Mouse (Mus musculus) urinary bladder, adult 2 months (tissue): ENCODE measurements at regions not wholly inside any gene's neighbourhood (a gene's known extent, or its start where the extent isn't known, plus 50 kb on each side); places are given as distances from the start of the nearest gene placed in this dataset.

Source experiments
- DNase-seq: peaks from one replicate; pipeline ENCODE4 v3.0.0; 2022; ENCODE audit warnings: low spot score

DNA sequence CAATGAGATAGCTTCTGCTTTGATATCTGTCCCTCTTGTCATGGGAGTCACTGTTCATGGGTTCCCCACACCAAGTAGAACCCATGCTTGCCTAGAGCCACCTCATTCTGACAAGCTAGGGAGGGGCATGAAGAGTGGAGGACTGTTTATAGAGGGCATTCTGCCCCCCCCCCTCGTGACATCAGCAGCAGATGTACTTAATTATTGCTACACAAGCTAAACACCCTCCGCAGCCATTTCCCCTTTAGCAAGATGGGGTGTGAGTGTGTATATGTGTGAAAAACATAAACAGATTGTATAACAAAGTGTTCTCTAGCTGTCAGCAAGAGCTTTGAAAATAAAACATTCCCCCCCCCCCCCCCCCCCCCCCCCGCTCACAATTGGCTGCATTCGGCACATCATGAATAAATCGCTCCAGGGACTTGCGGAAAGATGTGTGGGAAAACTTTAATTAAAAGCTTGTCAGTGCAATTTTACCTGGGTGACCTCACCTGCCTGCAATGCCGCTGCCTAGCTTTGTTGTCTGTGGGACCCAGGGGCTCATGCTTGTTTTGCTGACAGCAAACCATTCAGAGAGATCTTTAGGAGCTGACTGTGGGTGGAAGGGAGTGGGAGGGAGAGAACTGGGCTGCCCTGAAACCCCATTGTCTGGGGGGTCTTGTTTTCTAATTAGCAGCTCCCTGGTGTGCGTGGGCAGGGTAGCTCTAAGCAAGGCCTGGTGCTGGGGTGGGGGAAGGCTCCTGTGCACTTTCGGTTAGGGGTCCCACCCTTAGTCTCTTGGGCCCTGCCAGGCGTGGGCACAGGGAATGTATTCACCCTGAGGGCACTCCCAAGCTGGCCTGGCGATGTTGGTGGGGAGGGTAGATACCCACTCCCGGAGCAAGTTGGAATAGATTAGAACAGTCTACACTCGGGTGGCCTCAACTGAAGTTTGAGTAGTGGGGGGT, 63.4 kb downstream of the Irx2 start:
- no peak for DNase-seq

DNA sequence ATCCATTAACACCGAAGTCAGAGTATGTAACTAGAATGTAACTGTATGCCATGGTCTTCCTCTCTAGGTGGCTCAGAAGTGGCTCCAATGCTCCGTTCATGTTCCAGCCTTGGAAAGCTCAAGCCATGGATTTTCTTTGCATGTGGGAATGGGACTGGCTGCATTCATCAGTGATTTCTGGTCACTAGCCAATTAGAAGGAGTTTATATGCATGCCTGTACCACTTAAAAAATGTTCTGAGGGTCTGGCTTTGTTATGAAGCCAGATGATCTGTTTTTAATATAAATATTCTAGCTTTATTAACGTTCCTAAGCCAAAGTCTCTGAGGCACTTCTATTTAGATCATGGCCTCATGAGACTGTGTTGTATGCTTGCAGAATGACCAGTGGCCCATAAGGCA, 78.8 kb downstream of the Irx2 start:
- no peak for DNase-seq

- no peak for DNase-seq
Measured at GRCm38 (mm10) chr13:72708728-72709127, 80.1 kb downstream of the Irx2 start.

- no peak for DNase-seq
Measured at GRCm38 (mm10) chr13:72710051-72710450, 81.4 kb downstream of the Irx2 start.

DNA sequence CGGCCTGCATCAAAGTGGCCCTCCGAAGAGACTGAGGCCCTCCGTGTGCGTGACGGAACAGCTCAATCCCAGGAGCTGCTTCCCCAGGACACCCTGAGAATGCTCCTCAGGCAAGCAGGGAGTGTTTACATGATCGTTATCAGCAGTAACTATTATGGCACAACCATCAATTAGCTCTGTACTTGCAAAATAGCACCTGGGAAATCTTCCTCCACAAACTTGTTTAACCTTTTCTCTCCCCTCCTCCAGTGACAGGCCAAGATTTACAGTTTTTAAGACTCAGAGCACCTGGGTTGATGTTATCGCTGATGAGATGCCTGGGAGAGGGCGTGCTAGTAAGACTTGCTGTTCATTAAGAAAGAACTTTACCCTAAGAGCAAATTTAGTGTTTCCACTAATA, 82.5 kb downstream of the Irx2 start:
- no peak for DNase-seq

GRCm38 (mm10) chr13:72711842-72712330, 83.3 kb downstream of the Irx2 start:
- DNase-seq: no peak

DNA sequence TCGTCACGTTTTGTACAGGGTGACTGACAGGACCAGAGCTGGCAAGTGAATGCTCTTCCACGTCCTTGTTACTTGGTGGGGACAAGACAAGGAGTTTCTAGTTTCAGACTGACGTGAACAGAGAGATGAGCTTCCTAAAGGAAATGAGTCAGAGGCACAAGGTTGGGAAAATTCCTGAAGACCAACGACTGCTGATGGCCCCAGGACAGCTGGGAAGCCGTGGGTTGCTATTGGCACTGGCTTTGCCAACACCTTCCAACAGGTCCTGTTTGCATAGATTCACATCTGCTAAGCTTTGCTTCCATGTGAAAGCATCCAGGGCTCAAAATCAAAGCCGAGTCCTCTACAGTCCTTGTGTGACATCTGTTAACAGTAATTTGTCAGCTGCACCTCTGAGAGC, 86.2 kb downstream of the Irx2 start:
- DNase-seq: no peak

DNA sequence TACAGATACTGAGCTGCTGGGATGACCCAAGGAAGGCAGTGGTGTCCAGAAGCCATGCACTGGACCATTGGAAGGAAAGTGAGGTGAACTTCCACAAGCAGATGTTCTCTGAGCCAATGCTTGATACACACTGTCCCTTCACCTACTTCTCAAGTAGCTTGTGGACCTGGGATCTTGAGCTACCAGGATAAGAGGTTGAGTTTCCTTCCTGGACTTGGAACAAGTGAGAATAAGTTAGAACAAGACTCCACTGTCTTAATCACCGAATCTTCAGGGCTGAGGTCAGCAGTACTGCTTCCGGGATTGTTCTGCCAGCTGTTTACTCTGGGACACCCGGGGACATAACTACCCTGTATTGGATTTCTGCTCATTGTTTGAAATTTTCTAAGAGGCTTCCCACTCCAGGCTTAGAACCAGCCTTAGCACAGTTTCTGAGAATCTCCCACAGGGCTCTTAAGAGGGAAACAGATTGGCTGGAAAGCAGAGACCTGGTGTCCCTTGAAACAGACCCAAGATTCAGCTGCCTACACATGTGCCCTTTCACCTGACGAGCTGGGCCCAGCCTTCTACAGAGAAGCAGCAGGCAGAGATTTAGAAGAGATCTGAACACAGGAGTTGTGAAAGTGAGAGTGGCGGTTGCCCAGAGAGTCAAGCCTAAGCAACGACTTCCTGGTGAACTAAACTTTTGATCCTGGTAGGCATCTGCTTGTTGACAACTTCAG, 87.5 kb downstream of the Irx2 start:
- no peak for DNase-seq

- no peak for DNase-seq
Measured at GRCm38 (mm10) chr13:72727126-72727525, 98.5 kb downstream of the Irx2 start.

- no peak for DNase-seq
Measured at GRCm38 (mm10) chr13:72735916-72736315, 107.3 kb downstream of the Irx2 start.

DNA sequence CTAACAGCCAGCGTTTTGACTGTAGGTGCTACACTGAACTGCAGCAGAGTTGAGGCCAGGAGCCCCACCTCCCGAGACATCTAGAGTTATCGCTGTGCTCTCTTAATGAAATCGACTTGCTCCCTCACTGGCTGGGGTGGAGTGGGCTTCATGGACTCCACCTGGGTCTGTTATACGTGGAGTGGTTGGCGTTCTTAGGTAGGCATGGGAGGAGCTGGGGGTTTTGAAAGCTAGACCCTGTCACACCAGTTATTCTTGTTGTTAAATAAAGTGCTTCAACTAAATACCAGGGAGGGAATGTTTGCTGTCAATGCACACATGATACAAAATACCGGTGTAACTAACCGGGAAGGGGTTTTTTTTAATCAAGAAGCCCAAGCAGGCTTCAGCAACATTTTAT, 108.4 kb downstream of the Irx2 start:
- DNase-seq: no peak

GRCm38 (mm10) chr13:72747187-72747586, 118.6 kb downstream of the Irx2 start:
- no peak for DNase-seq

- no peak for DNase-seq
Measured at GRCm38 (mm10) chr13:72755036-72755435, 126.4 kb downstream of the Irx2 start.

- DNase-seq: no peak
Measured at GRCm38 (mm10) chr13:72762481-72762880, 133.9 kb downstream of the Irx2 start.

- no peak for DNase-seq
Measured at GRCm38 (mm10) chr13:72763337-72763736, 134.7 kb downstream of the Irx2 start.

DNA sequence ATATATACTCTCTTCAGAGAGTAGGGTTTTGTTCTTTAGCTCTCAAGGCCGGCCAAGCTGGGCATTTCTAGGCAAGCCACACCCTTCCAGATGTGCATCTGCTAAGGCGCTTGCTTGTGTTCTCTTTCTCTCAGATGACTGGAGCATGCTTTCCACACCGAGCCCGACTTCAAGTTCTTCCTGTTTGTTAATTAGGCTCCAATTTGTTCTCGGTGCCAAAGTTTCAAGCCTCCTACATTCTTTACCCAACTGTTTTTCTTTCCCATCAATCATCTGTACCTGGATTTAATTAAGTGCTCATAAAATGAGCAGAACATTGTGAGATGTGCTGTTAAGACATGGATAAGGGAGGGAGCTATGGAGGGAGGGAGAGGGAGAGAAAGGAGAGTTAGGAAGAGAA, 138.7 kb downstream of the Irx2 start:
- DNase-seq: no peak

GRCm38 (mm10) chr13:72769007-72769595, 140.5 kb downstream of the Irx2 start:
- DNase-seq: no peak

DNA sequence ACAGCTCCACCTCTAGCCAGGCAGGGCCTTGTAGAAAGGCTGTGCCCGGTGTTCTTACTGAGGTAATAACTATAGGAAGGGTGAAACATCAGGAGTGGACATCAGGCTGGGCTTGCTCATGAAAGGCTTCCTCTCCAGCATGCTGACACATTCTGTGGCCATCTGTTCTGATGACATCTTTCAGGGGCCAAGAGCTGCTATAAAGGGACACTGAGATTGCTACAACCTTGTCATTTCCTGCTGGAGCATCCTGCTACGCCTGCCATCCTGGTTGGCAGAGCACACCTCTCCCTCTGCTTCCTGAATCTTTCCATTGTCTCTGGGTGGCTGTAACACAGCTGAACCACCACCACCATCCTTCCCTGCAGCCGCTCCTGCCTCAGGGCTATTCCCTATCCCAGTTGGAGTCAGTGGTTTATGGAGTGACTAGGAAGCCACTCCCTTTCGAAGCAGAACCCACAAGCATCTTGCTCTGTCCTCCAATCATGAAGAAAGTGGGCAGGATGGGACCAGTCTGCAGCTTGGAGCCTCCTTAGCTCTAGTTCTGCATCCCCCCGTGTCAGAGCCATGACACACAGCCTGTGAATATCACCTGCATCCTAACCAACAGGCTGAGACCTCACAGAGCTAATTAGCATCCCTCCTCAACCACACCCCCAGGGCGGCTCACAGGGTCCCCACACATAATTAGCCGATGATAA, 154.6 kb downstream of the Irx2 start:
- DNase-seq: no peak

DNA sequence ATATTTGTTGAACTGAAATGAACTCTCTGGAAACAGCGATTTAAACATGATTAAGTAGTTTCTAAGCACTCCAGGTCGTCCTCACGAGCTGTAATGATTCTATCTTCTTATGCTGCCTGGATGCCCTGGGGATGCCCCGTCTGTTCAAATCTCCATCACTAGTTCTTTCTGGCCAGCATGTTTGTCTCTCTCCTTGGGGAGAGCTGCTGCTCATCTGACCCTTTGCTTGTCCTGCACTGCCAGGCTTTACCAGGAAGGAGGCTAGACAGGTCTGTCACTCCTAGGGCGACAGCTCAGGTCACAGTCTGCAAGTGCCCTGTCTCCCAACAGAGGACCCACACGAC, 155.1 kb downstream of the Irx2 start:
- DNase-seq: no peak

GRCm38 (mm10) chr13:72792695-72793094, 164.1 kb downstream of the Irx2 start:
- no peak for DNase-seq

DNA sequence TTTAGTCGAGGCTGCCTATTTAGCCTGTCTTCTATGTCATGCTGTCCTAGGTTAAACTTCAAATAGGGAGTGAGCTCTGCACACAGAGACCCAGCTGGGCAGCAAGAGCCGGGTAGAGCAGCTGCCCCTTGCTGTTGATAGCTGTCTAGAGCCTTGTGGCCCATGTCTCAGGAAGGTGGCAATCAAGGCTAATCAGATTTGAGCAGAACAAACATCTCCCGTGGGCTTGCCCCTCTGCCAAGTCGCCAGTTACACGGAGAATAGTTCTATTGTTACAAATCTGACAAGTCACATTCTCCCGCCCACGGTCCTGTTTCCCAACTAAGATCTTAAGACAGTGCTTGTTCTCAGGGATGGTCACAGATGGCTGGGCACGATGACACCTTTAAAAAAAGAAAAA, 171.4 kb downstream of the Irx2 start:
- DNase-seq: no peak

- no peak for DNase-seq
Measured at GRCm38 (mm10) chr13:72800546-72800945, 171.9 kb downstream of the Irx2 start.
